Mouse (Mus musculus): ENCODE measurements at regions not wholly inside any gene's neighbourhood (a gene's known extent, or its start where the extent isn't known, plus 50 kb on each side); places are given as distances from the start of the nearest gene placed in this dataset.
A peak's percentile ranks its signal among the peaks of the same experiment; 100 is the strongest.

GRCm38 (mm10) chr3:123754011-123754610 is 63.5 kb upstream of the Ndst3 start:
- no peaks in the 10 kb centered on the region for H3K4me1 ChIP-seq (replicated peaks; ENCODE audit: control insufficient read depth, insufficient read depth, low read length)
- H3K4me2 ChIP-seq (replicated peaks; ENCODE audit: low read depth, low read length) = no peak overlapping the region
- H3K27ac ChIP-seq (ENCODE audit: low read depth, low read length) = no peak overlapping the region
- no peaks in the 10 kb centered on the region for H3K36me3 ChIP-seq (ENCODE audit: control insufficient read depth, insufficient read depth, low read length)
- no peak overlapping the region for H3K4me3 ChIP-seq (ENCODE audit: low read depth, low read length)
- no peak overlapping the region for H3K9ac ChIP-seq (ENCODE audit: low read depth, low read length)
- DNase-seq (ENCODE audit: low spot score) (no peak), ATAC-seq (ENCODE audit: low FRiP score) (no peak)
- H3K27me3 ChIP-seq (ENCODE audit: control insufficient read depth, insufficient read depth, low read length) = no peaks in the 10 kb centered on the region
- H3K9me3 ChIP-seq (ENCODE audit: control insufficient read depth, low read length) = no peaks in the 10 kb centered on the region
- 82% methylated on average over 7 of the region's 7 CpGs for WGBS

GRCm38 (mm10) chr3:123754927-123755326 is 64.3 kb upstream of the Ndst3 start:
- Histone ChIP-seq H3K9ac (ENCODE audit: low read depth, low read length) (no peak overlapping the region), H3K27ac (ENCODE audit: low read depth, low read length) (no peak overlapping the region), H3K4me2 (replicated peaks; ENCODE audit: low read depth, low read length) (no peak overlapping the region), H3K9me3 (ENCODE audit: control insufficient read depth, low read length) (no peaks in the 10 kb centered on the region), H3K4me3 (ENCODE audit: low read depth, low read length) (no peak overlapping the region), H3K36me3 (ENCODE audit: control insufficient read depth, insufficient read depth, low read length) (no peaks in the 10 kb centered on the region), H3K27me3 (ENCODE audit: control insufficient read depth, insufficient read depth, low read length) (no peaks in the 10 kb centered on the region), H3K4me1 (replicated peaks; ENCODE audit: control insufficient read depth, insufficient read depth, low read length) (no peaks in the 10 kb centered on the region)
- WGBS = 90% methylated on average over 1 of the region's 1 CpGs
- no peak for DNase-seq (ENCODE audit: low spot score)
- ATAC-seq (ENCODE audit: low FRiP score) = no peak

- WGBS = 88% methylated on average over 3 of the region's 3 CpGs
- ATAC-seq (ENCODE audit: low FRiP score) (no peak), DNase-seq (ENCODE audit: low spot score) (no peak)
Observed at GRCm38 (mm10) chr3:123765911-123766556, 75.4 kb upstream of the Ndst3 start.

GRCm38 (mm10) chr3:123766557-123766913 is 75.9 kb upstream of the Ndst3 start:
- H3K9me3 ChIP-seq (ENCODE audit: control insufficient read depth, low read length) = no peaks in the 10 kb centered on the region
- no peak overlapping the region for H3K4me2 ChIP-seq (replicated peaks; ENCODE audit: low read depth, low read length)
- H3K27me3 ChIP-seq (ENCODE audit: control insufficient read depth, insufficient read depth, low read length) = no peaks in the 10 kb centered on the region
- no peak overlapping the region for H3K27ac ChIP-seq (ENCODE audit: low read depth, low read length)
- no peak overlapping the region for H3K4me3 ChIP-seq (ENCODE audit: low read depth, low read length)
- ATAC-seq (ENCODE audit: low FRiP score) (no peak), DNase-seq (ENCODE audit: low spot score) (no peak)
- H3K9ac ChIP-seq (ENCODE audit: low read depth, low read length) = no peak overlapping the region
- no peaks in the 10 kb centered on the region for H3K36me3 ChIP-seq (ENCODE audit: control insufficient read depth, insufficient read depth, low read length)
- no peaks in the 10 kb centered on the region for H3K4me1 ChIP-seq (replicated peaks; ENCODE audit: control insufficient read depth, insufficient read depth, low read length)
- 84% methylated on average over 6 of the region's 6 CpGs for WGBS

More at GRCm38 (mm10) chr3:123765911-123766556, 75.4 kb upstream of the Ndst3 start:
- H3K27me3 ChIP-seq (ENCODE audit: control insufficient read depth, insufficient read depth, low read length) = no peaks in the 10 kb centered on the region
- no peaks in the 10 kb centered on the region for H3K36me3 ChIP-seq (ENCODE audit: control insufficient read depth, insufficient read depth, low read length)
- no peaks in the 10 kb centered on the region for H3K9me3 ChIP-seq (ENCODE audit: control insufficient read depth, low read length)
- no peak overlapping the region for H3K4me2 ChIP-seq (replicated peaks; ENCODE audit: low read depth, low read length)
- no peak overlapping the region for H3K9ac ChIP-seq (ENCODE audit: low read depth, low read length)
- H3K4me3 ChIP-seq (ENCODE audit: low read depth, low read length) = no peak overlapping the region
- no peaks in the 10 kb centered on the region for H3K4me1 ChIP-seq (replicated peaks; ENCODE audit: control insufficient read depth, insufficient read depth, low read length)
- no peak overlapping the region for H3K27ac ChIP-seq (ENCODE audit: low read depth, low read length)

- Histone ChIP-seq H3K9ac (ENCODE audit: low read depth, low read length) (no peak overlapping the region), H3K27me3 (ENCODE audit: control insufficient read depth, insufficient read depth, low read length) (no peaks in the 10 kb centered on the region), H3K4me1 (replicated peaks; ENCODE audit: control insufficient read depth, insufficient read depth, low read length) (no peaks in the 10 kb centered on the region), H3K9me3 (ENCODE audit: control insufficient read depth, low read length) (no peaks in the 10 kb centered on the region), H3K4me3 (ENCODE audit: low read depth, low read length) (no peak overlapping the region), H3K27ac (ENCODE audit: low read depth, low read length) (no peak overlapping the region), H3K36me3 (ENCODE audit: control insufficient read depth, insufficient read depth, low read length) (no peaks in the 10 kb centered on the region), H3K4me2 (replicated peaks; ENCODE audit: low read depth, low read length) (no peak overlapping the region)
- peak; percentile 37 for DNase-seq (ENCODE audit: low spot score)
- ATAC-seq (ENCODE audit: low FRiP score) = peak; percentile 72
Observed at GRCm38 (mm10) chr3:123780507-123780906, 89.9 kb upstream of the Ndst3 start.

- no peak for DNase-seq (ENCODE audit: low spot score)
- ATAC-seq (ENCODE audit: low FRiP score) = no peak
- Histone ChIP-seq H3K4me3 (ENCODE audit: low read depth, low read length) (no peak overlapping the region), H3K9ac (ENCODE audit: low read depth, low read length) (no peak overlapping the region), H3K27me3 (ENCODE audit: control insufficient read depth, insufficient read depth, low read length) (no peaks in the 10 kb centered on the region), H3K36me3 (ENCODE audit: control insufficient read depth, insufficient read depth, low read length) (no peaks in the 10 kb centered on the region), H3K27ac (ENCODE audit: low read depth, low read length) (no peak overlapping the region), H3K9me3 (ENCODE audit: control insufficient read depth, low read length) (no peaks in the 10 kb centered on the region), H3K4me2 (replicated peaks; ENCODE audit: low read depth, low read length) (no peak overlapping the region), H3K4me1 (replicated peaks; ENCODE audit: control insufficient read depth, insufficient read depth, low read length) (no peaks in the 10 kb centered on the region)
- WGBS = 79% methylated on average over 1 of the region's 1 CpGs
Observed at GRCm38 (mm10) chr3:123781581-123781980, 90.9 kb upstream of the Ndst3 start.

GRCm38 (mm10) chr3:123784127-123784526 is 93.5 kb upstream of the Ndst3 start:
- Histone ChIP-seq H3K4me2 (replicated peaks; ENCODE audit: low read depth, low read length) (no peak overlapping the region), H3K4me3 (ENCODE audit: low read depth, low read length) (no peak overlapping the region), H3K36me3 (ENCODE audit: control insufficient read depth, insufficient read depth, low read length) (no peaks in the 10 kb centered on the region), H3K9ac (ENCODE audit: low read depth, low read length) (no peak overlapping the region), H3K9me3 (ENCODE audit: control insufficient read depth, low read length) (no peaks in the 10 kb centered on the region), H3K4me1 (replicated peaks; ENCODE audit: control insufficient read depth, insufficient read depth, low read length) (no peaks in the 10 kb centered on the region), H3K27me3 (ENCODE audit: control insufficient read depth, insufficient read depth, low read length) (no peaks in the 10 kb centered on the region), H3K27ac (ENCODE audit: low read depth, low read length) (no peak overlapping the region)
- ATAC-seq (ENCODE audit: low FRiP score) (no peak), DNase-seq (ENCODE audit: low spot score) (no peak)
- WGBS = 74% methylated on average over 1 of the region's 1 CpGs

- no peaks in the 10 kb centered on the region for H3K9me3 ChIP-seq (ENCODE audit: control insufficient read depth, low read length)
- DNase-seq (ENCODE audit: low spot score) (no peak), ATAC-seq (ENCODE audit: low FRiP score) (no peak)
- no peaks in the 10 kb centered on the region for H3K27me3 ChIP-seq (ENCODE audit: control insufficient read depth, insufficient read depth, low read length)
- H3K4me3 ChIP-seq (ENCODE audit: low read depth, low read length) = no peak overlapping the region
- no peaks in the 10 kb centered on the region for H3K36me3 ChIP-seq (ENCODE audit: control insufficient read depth, insufficient read depth, low read length)
- H3K27ac ChIP-seq (ENCODE audit: low read depth, low read length) = no peak overlapping the region
- H3K4me2 ChIP-seq (replicated peaks; ENCODE audit: low read depth, low read length) = no peak overlapping the region
- H3K9ac ChIP-seq (ENCODE audit: low read depth, low read length) = no peak overlapping the region
- WGBS = 89% methylated on average over 1 of the region's 1 CpGs
- H3K4me1 ChIP-seq (replicated peaks; ENCODE audit: control insufficient read depth, insufficient read depth, low read length) = no peaks in the 10 kb centered on the region
Observed at GRCm38 (mm10) chr3:123794011-123794410, 103.4 kb upstream of the Ndst3 start.

GRCm38 (mm10) chr3:123805338-123805737 is 114.7 kb upstream of the Ndst3 start:
- no peaks in the 10 kb centered on the region for H3K4me1 ChIP-seq (replicated peaks; ENCODE audit: control insufficient read depth, insufficient read depth, low read length)

More at GRCm38 (mm10) chr3:123805338-123805737, 114.7 kb upstream of the Ndst3 start:
- no peak overlapping the region for H3K9ac ChIP-seq (ENCODE audit: low read depth, low read length)
- DNase-seq (ENCODE audit: low spot score) = no peak
- no peak overlapping the region for H3K4me2 ChIP-seq (replicated peaks; ENCODE audit: low read depth, low read length)
- H3K4me3 ChIP-seq (ENCODE audit: low read depth, low read length) = no peak overlapping the region
- H3K9me3 ChIP-seq (ENCODE audit: control insufficient read depth, low read length) = no peaks in the 10 kb centered on the region
- H3K27ac ChIP-seq (ENCODE audit: low read depth, low read length) = no peak overlapping the region
- no peak for ATAC-seq (ENCODE audit: low FRiP score)
- WGBS = 94% methylated on average over 3 of the region's 3 CpGs
- H3K27me3 ChIP-seq (ENCODE audit: control insufficient read depth, insufficient read depth, low read length) = no peaks in the 10 kb centered on the region
- no peaks in the 10 kb centered on the region for H3K36me3 ChIP-seq (ENCODE audit: control insufficient read depth, insufficient read depth, low read length)
